Mouse (Mus musculus) c-Kit-positive CD71-positive TER-119-negative erythroid progenitor cells, embryonic 14.5 days (primary cell): ENCODE results near the gene Ccdc81.
A peak's percentile ranks its signal among the peaks of the same experiment; 100 is the strongest.

Experiments
- DNase-seq: peaks from one replicate; pipeline ENCODE4 v3.0.0-alpha.2; 2013; ENCODE audit warnings: low read depth

Ccdc81 gene

DNA sequence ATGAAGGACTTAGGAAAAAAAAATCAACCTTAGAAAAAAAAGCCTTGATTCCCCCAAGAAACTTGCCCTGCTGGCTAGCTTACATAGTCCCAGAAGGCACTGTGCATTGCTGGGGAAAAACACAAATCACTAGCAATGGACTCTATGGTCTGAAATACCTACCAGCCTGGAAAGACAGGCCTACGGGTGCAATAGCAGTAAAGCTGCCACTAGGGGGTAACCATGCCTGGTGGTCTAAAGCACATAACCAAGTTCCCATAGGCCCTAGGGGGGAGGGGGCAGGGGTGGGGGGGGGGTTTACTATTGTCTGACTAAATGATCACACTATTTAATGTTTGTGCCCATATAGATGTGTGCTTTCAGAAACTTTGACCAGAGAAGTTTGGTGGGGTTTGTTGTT is 38.7 kb downstream of the Ccdc81 start:
- DNase-seq = no peak

DNA sequence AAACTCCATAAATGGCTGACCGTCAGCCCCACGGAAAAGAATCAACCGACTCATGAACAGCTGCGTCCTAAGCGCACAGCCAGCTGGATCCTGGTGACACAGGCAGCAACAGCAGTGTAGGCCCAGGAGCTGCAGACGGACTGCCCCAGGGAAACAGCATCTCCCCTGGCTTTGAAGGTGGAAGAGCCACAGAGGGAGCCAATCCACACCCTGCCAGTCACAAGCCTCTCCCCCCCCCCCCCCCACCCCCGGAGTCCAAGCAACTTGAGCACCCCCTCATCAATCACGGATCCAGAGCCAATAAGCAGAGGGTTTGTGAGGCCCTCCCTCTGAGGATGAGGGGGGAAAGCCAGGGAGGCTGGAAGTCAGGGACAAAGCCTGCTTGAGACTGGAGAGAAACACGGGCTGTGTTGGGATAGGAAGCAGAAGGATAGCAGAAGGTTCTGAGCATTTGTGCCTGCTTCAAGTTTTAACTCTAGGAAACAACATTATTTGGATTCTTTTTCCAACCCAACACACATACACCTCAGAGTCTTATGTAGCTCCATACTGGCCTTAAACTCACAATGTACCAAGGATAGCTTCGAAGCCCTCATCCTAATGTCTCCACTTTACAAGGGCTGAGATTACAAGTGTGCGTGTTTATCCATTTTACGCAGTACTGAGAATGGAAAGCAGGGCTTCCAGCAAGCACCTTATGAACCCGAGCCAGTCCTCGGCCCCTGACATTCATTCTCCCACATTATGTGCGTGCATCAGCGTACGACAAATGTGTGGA is 46.8 kb downstream of the Ccdc81 start:
- no peak for DNase-seq

DNA sequence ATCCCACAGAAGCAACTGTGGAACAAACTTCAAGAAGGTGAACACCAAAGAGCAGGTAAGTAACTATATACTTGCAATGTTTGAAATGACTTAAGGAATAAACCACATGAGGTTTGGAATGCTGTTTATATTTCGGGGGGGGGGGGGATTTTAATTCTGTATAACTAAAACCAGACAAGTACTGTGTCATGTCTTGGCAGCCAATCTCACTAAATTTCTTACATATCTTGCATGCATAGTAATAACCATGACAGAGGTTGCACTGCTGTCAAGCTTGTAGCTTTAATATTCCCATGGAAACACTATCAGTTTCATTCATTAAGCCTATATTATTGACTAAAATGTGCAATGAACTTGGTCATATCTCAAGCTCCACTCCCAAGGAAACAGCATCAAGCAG is 48.2 kb downstream of the Ccdc81 start:
- no peak for DNase-seq

DNA sequence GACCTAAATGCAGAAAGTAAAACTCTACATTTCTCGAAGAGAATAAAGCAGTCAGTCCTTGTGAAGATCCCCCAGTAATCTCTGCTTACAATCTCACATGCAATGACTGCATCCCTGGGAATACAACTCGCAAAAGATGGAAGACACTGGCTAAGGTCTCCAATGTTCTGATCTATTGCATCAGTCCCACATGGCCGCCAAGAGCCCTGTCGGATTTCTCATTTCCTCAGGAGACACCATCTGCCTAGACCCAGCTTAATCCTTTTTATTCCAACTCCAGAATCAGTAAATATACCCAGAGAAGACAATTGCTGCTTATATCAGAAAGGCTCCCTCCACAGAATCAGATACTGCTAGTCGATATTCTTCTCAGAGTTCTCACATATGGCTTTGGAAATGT is 50.3 kb downstream of the Ccdc81 start:
- no peak for DNase-seq

DNA sequence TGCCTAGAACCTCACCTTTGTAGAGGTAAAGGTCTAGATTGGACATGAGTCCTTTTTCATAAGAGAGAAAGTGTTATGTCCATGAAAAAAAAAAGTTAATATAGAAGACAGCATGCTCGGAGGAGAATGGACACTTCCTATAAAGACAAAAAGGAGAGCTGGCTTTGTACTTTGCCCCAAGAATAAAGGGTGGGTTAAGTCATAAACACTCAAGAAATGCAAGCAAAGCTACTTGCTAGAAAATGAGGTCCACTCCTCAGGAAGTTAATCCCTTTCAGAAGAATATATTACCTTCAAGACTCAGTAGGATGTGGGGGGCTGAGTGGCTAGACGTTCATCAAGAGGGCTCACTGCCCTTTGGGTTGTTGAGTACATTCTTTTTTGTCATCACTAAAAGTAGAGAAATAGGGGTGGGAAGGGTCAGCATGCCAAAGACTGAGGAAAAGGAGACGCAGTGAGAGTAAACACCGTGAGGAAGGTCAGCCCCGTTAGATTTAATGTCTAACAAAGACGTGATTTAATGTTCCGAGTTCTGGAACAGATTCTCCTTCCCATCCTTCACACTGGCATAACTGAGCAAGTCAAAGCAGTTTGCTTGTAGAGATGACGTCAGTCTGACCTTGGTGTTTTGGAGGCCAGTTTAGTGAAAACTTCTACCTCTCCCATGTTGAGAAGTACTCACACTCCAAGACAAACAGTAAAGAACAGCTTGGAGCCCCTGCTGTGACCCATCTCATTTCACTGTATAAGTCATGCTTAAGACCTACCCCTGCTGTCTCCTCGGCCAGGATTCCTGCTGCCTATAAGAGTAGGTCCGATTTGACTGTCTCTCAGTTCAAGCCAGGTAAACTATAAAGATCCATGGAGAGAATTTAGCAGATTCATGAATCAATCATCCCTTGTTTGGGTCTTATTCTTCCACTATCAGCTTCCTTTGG is 51.0 kb downstream of the Ccdc81 start:
- no peak for DNase-seq

DNA sequence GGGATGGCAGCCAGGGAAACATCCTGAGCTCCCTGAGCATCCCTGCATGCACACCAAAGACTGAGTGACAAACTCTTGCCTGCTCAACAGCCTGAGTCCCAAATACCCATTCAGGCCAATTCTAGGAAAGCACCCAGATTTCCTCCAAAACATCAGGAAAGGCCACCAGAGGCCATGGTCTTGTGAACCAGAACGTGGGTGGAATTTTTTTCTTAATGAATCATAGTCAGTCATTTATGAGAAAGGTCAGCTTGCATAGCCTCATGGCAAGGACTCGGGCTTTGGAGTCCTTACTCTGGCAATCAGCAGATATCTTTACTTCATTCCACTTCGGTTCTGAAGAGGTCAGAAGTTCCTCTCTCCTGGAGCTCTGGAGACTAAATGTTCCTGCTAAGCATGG is 52.9 kb downstream of the Ccdc81 start:
- no peak for DNase-seq

DNA sequence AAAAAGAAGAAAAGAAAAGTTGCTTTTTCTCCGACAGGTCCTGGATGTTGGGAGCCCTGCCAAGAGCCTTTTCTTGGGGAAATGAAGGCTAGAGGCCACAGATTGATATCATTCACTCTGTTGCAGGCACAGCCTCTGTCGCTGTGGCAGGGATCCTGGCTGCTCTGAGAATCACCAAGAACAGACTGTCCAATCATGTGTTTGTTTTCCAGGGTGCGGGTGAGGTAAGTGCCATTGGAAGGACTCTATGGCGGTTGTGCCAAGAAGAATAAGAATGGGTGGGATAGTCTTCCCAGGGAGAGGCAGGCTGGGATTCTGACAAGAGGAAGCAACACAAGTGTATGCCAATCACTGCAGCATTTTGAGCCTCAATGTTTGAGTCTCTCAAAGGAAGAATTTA is 57.8 kb downstream of the Ccdc81 start:
- no peak for DNase-seq

DNA sequence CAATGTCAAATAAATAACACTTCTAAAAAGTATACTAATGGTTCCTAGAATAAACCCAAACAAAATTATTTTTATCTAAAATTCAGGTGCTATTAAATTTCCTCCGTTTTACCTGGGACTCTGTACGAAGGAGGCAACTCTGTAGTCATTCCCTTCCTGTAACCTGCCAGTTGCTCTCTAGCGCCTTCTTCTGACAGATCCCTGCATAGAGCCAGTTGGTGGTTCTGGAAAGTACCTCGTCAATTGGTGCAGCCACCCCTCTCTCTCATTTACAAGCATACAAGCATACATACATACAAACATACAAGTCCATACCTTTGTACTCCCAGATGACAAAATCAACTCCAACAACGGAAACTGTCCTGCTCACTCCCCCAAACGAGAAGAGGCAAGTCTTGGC is 59.9 kb downstream of the Ccdc81 start:
- DNase-seq = no peak

DNA sequence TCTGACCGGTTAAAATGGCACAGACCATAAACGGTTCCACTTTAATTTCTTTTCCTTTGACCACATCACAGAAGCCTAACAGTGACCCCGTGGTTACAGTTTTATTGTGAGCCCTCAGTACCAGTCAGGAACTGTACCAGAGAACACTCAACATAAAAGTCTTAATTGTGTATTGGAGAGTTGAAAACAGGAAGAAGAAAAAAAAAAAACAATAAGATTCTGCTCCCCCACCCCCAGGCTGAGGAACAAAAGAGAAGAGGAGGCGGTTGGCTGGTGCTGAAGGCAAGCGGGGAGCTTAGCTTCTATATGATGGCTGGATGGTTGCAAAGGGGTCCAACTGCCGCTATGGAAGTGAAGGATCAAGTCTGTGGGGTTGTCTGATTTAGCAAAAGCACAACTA is 60.3 kb downstream of the Ccdc81 start:
- no peak for DNase-seq

DNA sequence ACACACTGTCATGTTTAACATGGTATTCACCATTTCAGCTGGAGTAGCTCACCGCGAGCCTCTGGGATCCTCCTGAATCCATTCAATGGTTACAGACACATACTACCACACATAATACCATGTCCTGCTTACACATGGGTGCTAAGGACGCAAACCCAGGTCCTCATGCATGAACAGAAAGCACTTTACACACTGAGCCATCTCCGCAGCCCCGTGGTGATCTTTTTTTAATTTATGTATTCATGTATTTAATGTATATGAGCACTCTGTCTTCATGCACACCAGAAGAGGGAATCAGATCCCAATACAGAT is 61.1 kb downstream of the Ccdc81 start:
- DNase-seq = no peak

DNA sequence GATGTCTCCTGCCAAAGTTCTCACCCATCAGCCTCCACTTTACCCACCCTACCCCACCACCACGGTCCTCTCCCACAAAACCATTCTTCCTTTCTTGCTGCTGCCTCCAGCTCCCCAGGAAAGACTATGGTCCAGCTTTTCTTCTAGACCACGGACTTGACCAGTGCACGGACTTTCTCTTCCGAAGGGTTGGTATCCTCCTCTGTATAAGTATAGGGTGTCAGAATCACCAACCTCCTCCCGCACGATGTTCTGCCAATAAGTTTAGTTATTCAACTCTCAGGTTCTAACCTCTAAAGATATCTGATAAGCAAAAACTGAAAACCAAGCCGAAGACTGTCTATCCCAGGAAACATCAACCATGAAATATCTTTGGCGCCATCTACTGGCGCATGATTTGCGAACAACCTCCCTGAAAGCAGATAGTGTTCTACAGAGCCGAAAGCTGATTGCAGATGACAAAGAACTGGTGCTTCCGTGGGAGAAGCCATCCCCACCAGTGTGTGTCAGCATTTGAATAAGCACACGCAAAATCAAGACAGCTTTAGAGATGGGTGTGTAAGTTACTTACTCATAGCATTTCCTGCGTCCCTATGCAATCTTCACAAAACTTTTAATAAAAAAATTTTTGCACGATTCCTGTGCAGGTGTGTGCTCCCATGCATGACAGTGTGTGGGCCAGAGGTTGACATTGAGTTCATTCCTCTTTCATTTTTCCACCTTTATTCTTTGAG is 61.6 kb downstream of the Ccdc81 start:
- peak; percentile 51 for DNase-seq

DNA sequence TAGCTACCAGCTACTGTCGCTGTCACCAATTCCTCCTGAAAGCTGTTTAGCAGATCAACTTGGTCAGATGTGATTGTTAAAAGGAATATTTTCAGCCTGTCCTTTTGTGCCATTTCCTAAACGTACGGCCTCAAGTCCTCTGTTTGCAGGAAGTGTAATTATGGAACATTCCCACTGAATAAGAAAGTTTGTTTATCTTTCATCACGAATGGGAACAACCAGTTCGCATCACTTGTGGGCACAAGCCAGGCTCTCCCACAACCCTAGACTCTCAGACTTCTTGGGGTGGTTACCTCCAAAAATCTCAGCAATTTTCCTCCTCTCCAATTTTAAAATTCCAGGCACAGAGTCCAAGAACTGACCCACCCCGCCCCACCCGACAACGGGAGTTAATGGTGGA is 63.7 kb downstream of the Ccdc81 start:
- no peak for DNase-seq

DNA sequence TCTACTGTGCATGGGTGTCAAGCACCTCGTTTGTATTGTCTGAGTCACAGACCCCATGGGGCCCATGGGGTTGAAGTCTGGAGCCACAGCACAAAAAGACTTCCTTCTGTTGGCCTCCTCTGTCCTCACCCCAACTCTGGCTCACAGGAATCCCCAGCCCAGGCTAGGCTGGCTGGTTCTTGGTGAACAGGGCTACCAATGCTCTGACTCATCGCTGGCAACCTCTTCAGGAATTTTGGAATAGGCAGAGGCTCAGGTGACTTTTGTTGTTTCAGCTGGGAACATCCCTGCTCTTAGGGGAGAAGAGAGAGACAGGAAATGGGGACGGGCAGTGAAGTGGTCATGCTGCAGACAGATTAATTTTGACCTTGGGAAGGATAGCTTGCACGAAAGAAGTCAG is 65.6 kb downstream of the Ccdc81 start:
- DNase-seq = no peak

DNA sequence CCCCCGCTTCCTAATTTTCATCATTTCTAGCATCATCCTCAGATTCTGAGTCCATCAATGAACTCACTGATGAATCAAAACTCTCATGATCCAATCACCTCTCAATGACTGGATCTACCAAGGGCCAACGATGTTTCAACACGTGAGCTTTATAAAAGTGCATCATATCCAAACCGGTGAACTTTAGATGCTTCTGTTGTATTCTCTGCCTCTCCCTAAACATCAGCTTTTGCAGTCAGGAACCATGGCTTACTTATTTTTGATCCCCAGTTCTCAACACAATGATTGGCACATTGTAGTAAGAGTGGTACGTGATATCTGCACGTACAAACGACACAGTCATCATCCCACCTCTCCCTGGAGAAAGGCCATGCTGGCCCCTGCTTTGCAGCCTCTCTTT is 66.8 kb downstream of the Ccdc81 start:
- no peak for DNase-seq

DNA sequence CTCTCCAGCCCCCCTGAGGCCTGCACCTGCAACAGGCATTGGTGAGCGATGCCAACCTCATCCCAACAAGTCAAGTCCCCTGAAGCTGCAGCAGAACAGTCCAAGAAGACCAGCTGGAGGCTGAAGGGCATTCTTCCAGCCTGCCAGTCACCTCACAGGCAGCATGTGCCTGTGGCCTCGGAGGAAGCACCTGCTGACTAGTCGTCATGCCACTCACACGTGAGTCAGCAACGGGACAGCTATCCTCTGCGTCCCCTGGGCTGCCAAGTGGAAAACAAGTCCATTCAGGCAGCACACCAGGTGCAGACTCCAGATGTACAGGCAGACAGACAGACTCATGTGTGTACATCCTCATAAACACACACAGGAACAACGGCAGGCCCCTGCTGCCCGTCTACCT is 67.9 kb downstream of the Ccdc81 start:
- no peak for DNase-seq

DNA sequence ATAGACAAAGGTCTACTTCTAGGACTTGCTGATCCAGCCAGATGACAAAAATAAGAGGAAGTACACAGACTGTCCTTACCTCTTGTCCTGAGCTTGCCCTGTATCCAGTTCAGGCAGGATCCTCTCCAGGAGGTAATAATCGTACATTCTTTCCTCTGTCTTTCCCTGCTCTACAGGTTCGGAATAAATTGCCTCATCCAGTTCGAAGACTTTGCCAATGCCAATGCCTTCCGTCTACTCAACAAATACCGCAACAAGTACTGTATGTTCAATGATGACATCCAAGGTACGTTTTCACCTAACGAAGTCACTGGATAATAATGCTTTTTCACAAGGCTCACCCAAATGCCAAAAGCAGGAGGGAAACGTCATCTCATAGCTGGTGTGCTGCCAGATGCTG is 69.9 kb downstream of the Ccdc81 start:
- DNase-seq = no peak

DNA sequence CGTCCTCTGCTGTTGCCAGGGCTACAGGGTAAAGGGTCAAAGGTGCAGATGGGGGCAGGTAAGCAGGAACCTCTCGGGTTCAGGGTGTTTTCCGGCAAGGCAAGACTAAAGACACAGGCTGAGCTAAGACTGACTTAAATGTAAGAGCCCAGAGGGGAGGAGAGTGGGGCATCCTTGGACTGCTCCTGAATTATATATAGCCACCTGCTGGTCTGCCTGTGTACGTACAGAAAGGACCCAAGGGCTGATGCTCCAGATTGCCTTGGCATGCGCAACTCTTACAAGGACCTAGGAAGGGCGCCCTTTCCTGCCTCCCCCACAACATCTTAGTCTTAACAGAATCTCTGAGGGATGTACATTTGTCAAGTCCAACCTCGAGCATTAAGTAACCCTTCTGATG is 74.2 kb downstream of the Ccdc81 start:
- no peak for DNase-seq

DNA sequence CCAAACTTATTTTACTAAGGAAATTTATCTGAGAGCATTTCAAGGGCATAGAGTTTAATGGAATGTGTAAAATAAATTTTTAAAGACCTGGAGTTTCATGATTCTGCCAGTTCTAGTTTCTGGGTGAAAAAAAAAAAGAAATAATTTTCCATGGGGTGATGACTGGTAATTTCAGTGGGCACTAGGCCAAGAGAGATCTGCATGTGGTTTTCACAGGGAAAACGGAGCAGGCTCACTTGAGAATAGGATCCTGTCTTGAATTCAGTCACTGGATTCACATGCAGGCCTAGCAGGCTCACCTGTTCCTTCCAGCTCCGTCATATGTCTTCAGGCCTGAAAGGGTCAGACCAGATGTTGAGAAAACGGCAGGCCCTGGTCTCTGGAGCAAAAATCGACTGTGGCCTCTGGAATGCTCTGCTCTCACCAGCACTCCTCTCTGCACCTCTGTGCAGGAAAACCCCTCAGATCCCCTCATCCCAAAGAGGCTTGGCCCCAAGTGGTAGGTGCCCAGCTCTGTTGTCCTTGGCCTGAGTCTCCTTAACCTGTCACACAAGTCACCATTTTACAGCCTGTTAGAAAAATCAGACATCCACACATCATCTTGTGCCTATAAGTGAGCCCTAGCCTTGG is 74.9 kb downstream of the Ccdc81 start:
- no peak for DNase-seq
